Mouse (Mus musculus): ENCODE measurements at regions not wholly inside any gene's neighbourhood (a gene's known extent, or its start where the extent isn't known, plus 50 kb on each side); places are given as distances from the start of the nearest gene placed in this dataset.

DNA sequence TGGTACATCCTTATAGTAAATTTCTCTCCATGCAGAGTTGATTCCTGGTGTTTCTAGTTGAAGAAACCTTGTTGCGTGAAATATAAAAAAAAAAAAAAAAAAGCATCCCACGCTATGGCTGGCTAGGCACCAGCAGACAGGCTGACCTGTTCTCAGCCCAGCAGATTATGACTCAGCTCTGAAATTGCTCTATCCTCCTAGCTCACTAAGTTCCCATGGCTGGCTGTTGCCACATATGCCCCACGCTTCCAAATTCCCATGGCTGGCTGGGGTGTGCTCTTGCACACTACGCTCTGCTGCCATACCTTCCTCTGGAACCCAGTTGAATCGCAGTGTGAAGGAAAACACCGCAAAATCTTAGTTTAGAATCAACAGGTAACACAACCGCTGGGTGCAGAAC is 270.1 kb downstream of the Mid1ip1 start:
- H3K9ac ChIP-seq, result no peak overlapping the region
- no peaks in the 10 kb centered on the region for H3K27me3 ChIP-seq
- ATAC-seq (ENCODE audit: low read depth), result no peak
- H3K9me3 ChIP-seq, result no peaks in the 10 kb centered on the region
- no peaks in the 10 kb centered on the region for H3K36me3 ChIP-seq
- no peak overlapping the region for H3K4me3 ChIP-seq
- H3K4me2 ChIP-seq, result no peak overlapping the region
- H3K4me1 ChIP-seq (replicated peaks), result no peaks in the 10 kb centered on the region
- no peak overlapping the region for H3K27ac ChIP-seq (replicated peaks)
- 93% methylated on average over 7 of the region's 7 CpGs for WGBS

DNA sequence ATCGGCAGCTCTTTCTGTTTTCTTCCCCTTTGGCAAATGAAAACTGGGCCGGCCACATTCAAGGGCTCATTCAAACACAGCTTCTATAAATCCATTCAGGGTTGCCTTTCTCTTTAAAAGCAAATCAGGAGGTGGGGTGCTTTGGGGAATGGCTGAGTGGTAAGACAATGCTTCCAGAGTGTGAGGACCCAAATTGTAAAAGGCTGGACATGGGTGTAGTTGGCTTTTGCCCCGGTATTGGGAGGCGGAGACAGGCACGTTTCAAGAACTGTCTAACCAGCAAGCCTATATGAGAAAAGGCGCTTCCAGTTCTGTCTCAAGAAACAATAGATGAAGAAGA is 277.0 kb downstream of the Mid1ip1 start:
- WGBS, result 23% methylated on average over 6 of the region's 6 CpGs
- H3K9ac ChIP-seq, result 0 out of 2 replicates have a peak overlapping the region, but pooled peaks have one; percentile 53
- H3K27ac ChIP-seq (replicated peaks), result peak overlapping the region; percentile 81
- 0 out of 2 replicates have a peak overlapping the region, but pooled peaks have one; percentile 17 for H3K4me3 ChIP-seq
- no peaks in the 10 kb centered on the region for H3K27me3 ChIP-seq
- no peaks in the 10 kb centered on the region for H3K36me3 ChIP-seq
- peak overlapping the region; percentile 50 for H3K4me2 ChIP-seq
- no peaks in the 10 kb centered on the region for H3K9me3 ChIP-seq
- no peak; the same call in 1 of the 2 replicates for ATAC-seq (ENCODE audit: low read depth)
- peaks cover 29% of the 10 kb centered on the region for H3K4me1 ChIP-seq (replicated peaks)

DNA sequence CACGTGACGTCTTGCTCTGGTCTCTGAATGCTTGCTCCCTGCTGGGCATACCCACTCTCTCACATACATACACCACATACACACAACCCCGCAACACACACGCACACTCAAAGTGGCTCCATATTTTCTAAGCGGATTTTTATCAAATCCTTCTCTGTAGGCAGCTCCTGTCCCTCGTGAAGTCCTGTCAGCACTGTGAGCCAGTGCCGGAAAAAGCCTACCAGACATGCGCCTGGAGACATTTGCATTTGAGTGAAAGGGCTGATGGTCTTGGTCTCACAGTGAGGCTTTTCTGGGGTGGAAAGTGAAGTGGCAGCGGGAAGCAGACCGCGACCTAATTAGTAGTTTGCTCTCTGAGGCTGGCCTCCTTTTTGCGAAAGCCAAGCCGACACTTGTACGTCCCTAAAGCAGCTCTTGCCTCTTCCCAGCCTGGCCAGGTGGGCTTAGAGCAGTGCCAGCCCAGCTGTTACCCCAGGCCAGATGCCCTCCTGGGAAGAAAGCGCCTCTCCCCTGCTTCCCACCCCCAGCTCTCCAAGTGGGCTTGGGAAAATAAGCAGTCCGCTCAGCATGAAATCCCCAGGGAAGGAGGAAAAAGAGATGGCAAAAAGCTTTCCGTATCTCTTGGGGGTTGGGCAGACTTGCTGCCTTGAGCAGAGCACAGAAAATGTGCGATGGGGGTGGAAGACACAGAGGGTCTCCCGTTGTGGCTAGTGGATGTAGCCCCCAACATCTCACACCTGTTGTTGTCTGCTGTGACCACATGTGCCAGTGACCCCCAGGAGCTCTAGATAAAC is 277.6 kb downstream of the Mid1ip1 start:
- peak; percentile 76 for ATAC-seq (ENCODE audit: low read depth)
- peak overlapping the region; percentile 17; the same call in 1 of the 2 replicates for H3K4me3 ChIP-seq
- H3K4me2 ChIP-seq, result peak overlapping the region; percentile 50
- H3K27me3 ChIP-seq, result no peaks in the 10 kb centered on the region
- WGBS, result 17% methylated on average over 19 of the region's 19 CpGs
- H3K27ac ChIP-seq (replicated peaks), result peak overlapping the region; percentile 81
- H3K4me1 ChIP-seq (replicated peaks), result peaks cover 29% of the 10 kb centered on the region
- no peaks in the 10 kb centered on the region for H3K36me3 ChIP-seq
- H3K9me3 ChIP-seq, result no peaks in the 10 kb centered on the region
- H3K9ac ChIP-seq, result peak overlapping the region; percentile 53

DNA sequence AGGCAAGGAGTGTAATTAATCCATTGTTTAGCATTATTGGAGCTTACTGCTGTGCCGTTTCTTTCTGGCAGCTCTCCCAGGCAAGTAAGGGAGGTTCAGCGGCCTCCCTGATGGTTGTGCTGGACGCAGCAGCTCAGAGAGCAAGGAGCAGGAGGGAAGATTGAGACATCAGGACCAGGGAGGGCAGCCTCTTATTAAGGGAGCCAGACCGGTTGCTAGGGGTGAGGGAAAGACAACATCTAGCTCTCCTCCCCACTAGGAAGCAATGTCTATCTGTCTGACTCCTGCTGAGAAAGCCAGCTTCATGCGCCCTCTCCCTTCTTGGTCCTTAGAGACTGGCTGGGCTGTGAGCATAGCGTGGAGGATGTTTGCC is 278.2 kb downstream of the Mid1ip1 start:
- Histone ChIP-seq H3K36me3 (no peaks in the 10 kb centered on the region), H3K9me3 (no peaks in the 10 kb centered on the region), H3K27me3 (no peaks in the 10 kb centered on the region), H3K27ac (replicated peaks) (peak overlapping the region; percentile 81), H3K9ac (no peak overlapping the region), H3K4me3 (0 out of 2 replicates have a peak overlapping the region, but pooled peaks have one; percentile 17), H3K4me2 (peak overlapping the region; percentile 50), H3K4me1 (replicated peaks) (peaks cover 29% of the 10 kb centered on the region)
- 16% methylated on average over 5 of the region's 6 CpGs for WGBS
- ATAC-seq (ENCODE audit: low read depth), result peak; percentile 56; the same call in 1 of the 2 replicates

DNA sequence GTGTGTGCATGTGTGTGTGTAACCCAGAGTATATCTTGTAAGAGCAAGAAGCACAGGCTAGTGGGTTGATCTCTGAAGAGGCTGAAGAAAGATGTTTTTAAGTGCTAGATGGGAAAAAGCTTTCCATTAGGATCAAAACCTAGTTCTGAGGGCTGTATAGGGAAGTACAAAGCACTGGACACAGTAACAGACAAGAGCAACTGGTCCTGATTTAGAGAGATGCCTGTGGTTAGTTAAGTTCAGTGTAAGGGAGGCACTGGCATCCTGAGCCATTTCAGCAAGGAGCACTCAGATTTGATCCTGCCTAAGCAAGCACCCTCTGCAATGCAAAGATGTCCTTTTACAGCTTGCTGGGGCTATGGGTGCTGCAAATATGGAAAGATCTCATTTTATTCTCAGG is 280.1 kb downstream of the Mid1ip1 start:
- no peak overlapping the region for H3K9ac ChIP-seq
- H3K4me2 ChIP-seq, result no peak overlapping the region
- no peaks in the 10 kb centered on the region for H3K36me3 ChIP-seq
- ATAC-seq (ENCODE audit: low read depth), result no peak
- no peak overlapping the region for H3K27ac ChIP-seq (replicated peaks)
- H3K4me1 ChIP-seq (replicated peaks), result peaks cover 29% of the 10 kb centered on the region
- H3K9me3 ChIP-seq, result no peaks in the 10 kb centered on the region
- no peaks in the 10 kb centered on the region for H3K27me3 ChIP-seq
- H3K4me3 ChIP-seq, result no peak overlapping the region

DNA sequence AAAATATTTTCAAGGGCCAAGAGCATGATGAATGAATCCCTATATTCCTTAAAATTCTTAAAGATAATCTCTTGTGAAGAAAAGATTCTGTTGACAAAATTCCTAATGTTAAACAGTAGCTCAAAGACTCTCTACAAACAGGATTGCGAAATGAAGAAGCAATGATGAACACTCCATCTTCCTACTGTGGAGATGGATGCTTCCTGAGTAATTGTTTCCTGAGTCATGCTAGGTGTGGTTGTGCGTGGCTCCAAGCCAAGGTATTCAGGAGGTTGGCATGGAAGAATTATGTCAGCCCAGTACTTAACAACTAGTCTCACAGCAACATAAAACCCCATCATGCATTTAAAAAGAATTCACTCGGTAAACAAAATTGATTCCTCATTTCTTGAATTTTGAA is 286.4 kb downstream of the Mid1ip1 start:
- Histone ChIP-seq H3K36me3 (no peaks in the 10 kb centered on the region), H3K27me3 (no peaks in the 10 kb centered on the region), H3K4me2 (no peak overlapping the region), H3K9me3 (no peaks in the 10 kb centered on the region), H3K4me1 (replicated peaks) (no peaks in the 10 kb centered on the region), H3K27ac (replicated peaks) (no peak overlapping the region), H3K4me3 (no peak overlapping the region), H3K9ac (no peak overlapping the region)
- no peak for ATAC-seq (ENCODE audit: low read depth)
- 82% methylated on average over 3 of the region's 3 CpGs for WGBS

DNA sequence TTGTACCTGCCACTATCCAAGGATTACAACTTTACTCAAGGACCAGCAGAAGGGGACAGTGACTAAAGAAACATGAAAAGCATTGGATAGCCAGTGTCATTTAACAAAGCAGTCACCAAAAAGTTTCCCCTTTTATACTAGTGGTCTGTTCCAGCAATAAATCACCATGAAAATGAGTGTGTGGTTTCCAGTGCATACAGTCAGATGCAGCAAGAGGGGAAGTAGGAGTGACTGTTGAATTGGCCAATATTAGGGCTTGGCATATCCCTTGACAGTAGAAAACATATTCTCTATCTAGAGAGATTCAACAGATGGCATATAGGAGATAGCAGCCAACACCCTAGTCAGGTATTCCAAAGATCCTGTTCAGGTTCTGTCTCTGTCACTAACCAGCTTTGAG is 259.8 kb upstream of the H2al1a start:
- Histone ChIP-seq H3K9me3 (no peaks in the 10 kb centered on the region), H3K36me3 (no peaks in the 10 kb centered on the region), H3K27me3 (no peaks in the 10 kb centered on the region), H3K9ac (no peak overlapping the region), H3K4me1 (replicated peaks) (no peaks in the 10 kb centered on the region), H3K4me3 (no peak overlapping the region), H3K4me2 (no peak overlapping the region), H3K27ac (replicated peaks) (no peak overlapping the region)
- ATAC-seq (ENCODE audit: low read depth), result no peak

DNA sequence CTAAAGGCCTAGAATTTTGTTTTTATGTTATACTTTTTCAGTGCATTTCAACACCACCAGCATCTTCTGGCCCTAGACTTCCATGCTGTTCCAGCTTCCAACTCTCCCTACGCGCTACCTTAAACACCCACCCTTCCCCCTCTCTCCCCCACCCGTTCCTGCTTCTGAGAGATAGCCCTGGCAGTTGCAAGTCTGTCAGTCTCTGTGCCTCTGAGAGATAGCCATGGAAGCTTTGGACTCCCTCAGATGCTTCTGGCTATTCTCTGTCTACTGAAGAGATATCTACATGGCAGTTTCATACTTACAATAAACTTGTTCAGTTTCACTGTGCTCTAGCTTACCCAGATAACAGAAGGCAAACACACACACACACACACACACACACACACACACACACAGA is 252.3 kb upstream of the H2al1a start:
- WGBS, result 92% methylated on average over 3 of the region's 3 CpGs
- H3K4me2 ChIP-seq, result no peak overlapping the region
- no peak for ATAC-seq (ENCODE audit: low read depth)

DNA sequence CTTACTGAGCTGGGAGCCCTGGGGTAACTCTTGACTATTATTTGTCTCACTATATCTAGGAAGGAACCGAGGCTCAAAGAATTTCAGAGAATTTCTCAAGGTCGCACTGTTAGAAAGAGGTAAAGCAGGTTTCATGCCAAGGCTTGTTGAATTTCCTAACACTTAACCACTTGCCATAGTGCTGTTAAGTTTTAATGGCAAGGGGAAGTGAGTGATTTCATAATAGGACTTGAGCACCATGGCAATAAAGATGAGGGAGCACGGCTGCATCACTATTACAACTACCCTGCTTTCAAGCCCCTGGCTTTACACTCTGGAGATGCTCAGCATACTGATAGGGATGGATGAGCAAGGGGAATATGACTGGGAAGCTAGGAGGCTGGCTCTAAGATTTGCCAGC is 216.9 kb upstream of the H2al1a start:
- 59% methylated on average over 3 of the region's 3 CpGs for WGBS
- H3K36me3 ChIP-seq, result no peaks in the 10 kb centered on the region
- ATAC-seq (ENCODE audit: low read depth), result no peak
- H3K27me3 ChIP-seq, result no peaks in the 10 kb centered on the region
- no peak overlapping the region for H3K4me3 ChIP-seq
- no peaks in the 10 kb centered on the region for H3K9me3 ChIP-seq
- no peak overlapping the region for H3K27ac ChIP-seq (replicated peaks)
- no peak overlapping the region for H3K9ac ChIP-seq
- no peak overlapping the region for H3K4me2 ChIP-seq
- H3K4me1 ChIP-seq (replicated peaks), result no peaks in the 10 kb centered on the region; the same call in 1 of the 2 replicates

More for the DNA sequence above, 252.3 kb upstream of the H2al1a start:
- H3K9ac ChIP-seq, result no peak overlapping the region
- H3K4me3 ChIP-seq, result no peak overlapping the region
- H3K36me3 ChIP-seq, result no peaks in the 10 kb centered on the region
- no peaks in the 10 kb centered on the region for H3K4me1 ChIP-seq (replicated peaks)
- no peak overlapping the region for H3K27ac ChIP-seq (replicated peaks)
- no peaks in the 10 kb centered on the region for H3K9me3 ChIP-seq
- no peaks in the 10 kb centered on the region for H3K27me3 ChIP-seq

DNA sequence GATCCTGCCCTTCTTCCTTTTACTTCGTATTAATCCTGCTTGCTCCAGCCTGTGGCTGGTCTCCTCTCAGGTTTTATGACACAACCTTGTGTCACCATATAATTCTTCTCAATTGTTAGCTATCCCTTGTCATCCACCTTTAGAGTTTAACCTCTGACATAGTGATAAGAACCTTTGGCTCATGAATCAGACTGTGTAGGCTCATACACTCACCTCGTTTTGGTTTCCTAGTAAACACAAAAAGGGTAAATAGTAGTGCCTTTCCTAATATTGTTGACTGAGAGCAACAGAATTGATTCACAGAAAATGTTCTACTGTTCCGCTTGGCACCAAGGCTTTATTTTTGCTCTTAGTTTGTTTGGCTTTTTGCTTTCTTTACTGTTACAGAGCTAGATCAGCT is 216.2 kb upstream of the H2al1a start:
- 71% methylated on average over 3 of the region's 3 CpGs for WGBS
- Histone ChIP-seq H3K27me3 (no peaks in the 10 kb centered on the region), H3K4me2 (no peak overlapping the region), H3K27ac (replicated peaks) (no peak overlapping the region), H3K9ac (no peak overlapping the region), H3K4me1 (replicated peaks) (no peaks in the 10 kb centered on the region; the same call in 1 of the 2 replicates), H3K9me3 (no peaks in the 10 kb centered on the region), H3K4me3 (no peak overlapping the region), H3K36me3 (no peaks in the 10 kb centered on the region)
- ATAC-seq (ENCODE audit: low read depth), result no peak

DNA sequence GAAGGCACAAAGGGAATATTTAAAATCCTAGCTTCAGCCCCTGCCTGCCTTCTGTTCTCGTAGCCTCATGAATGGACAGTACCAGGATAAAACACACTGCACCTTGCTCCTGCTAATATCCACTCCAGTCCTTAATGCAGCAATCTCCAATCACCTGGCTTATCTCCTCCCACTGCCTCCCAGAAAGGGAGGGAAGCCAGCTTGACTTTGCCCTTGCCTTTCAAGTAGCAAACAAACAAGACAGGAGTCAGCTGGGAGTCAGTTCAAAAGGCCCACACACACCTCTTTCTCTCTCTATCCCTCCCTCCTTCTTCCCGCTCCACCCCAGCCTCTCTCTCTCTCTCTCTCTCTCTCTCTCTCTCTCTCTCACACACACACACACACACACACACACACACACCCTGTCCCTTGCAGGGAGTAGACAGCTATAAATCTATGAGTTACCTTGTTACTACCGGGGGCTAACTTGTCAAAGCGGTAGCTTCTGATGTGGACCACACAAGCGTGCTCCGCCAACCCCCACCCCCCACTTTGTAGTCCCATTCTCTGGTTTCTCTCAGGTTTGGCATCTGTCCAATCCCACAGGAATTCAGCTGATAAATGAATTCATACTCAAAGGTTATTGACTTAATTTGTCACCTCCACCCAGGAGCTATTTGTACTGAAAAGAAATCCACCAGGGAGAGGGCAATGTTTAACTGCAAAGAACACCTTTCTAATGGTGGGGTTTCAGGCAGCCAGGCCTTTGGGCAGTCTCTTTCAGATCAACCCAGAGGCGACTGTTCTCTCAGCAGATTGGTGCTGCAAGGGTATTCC is 212.6 kb upstream of the H2al1a start:
- H3K27me3 ChIP-seq, result no peaks in the 10 kb centered on the region
- no peaks in the 10 kb centered on the region for H3K36me3 ChIP-seq
- H3K4me2 ChIP-seq, result no peak overlapping the region
- H3K4me3 ChIP-seq, result no peak overlapping the region
- H3K9ac ChIP-seq, result no peak overlapping the region
- 48% methylated on average over 7 of the region's 7 CpGs for WGBS
- ATAC-seq (ENCODE audit: low read depth), result no peak
- peaks cover 5% of the 10 kb centered on the region; the same call in 1 of the 2 replicates for H3K4me1 ChIP-seq (replicated peaks)
- no peaks in the 10 kb centered on the region for H3K9me3 ChIP-seq
- H3K27ac ChIP-seq (replicated peaks), result no peak overlapping the region

DNA sequence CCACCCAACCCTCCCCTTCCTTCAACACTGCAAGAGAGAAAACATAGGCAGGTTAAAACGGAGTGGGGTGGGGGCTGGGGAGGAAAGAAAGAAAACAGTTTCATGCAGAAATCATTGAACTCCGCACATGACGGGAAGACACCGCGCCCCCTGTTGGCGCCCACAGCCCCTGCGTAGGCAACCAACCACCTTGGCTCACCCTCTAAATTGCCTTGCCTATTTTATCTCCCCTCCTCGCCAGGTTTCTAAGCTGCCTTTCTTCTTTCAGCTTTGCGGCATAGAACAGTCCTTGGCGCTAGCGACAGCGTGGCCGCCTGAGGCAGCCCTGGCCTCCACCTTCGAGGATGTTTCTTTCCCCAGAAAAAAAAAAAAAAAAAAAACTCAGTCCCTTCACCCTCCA is 211.1 kb upstream of the H2al1a start:
- Histone ChIP-seq H3K4me3 (no peak overlapping the region), H3K27ac (replicated peaks) (no peak overlapping the region), H3K4me2 (peak overlapping the region; percentile 36), H3K27me3 (no peaks in the 10 kb centered on the region), H3K9me3 (no peaks in the 10 kb centered on the region), H3K36me3 (no peaks in the 10 kb centered on the region), H3K4me1 (replicated peaks) (peaks cover 5% of the 10 kb centered on the region; the same call in 1 of the 2 replicates), H3K9ac (no peak overlapping the region)
- 17% methylated on average over 12 of the region's 14 CpGs for WGBS
- peak; percentile 19; the same call in 1 of the 2 replicates for ATAC-seq (ENCODE audit: low read depth)

Measured in neural tube, embryonic 13.5 days (tissue).